Mouse (Mus musculus): ENCODE measurements at regions not wholly inside any gene's neighbourhood (a gene's known extent, or its start where the extent isn't known, plus 50 kb on each side); places are given as distances from the start of the nearest gene placed in this dataset.

GRCm38 (mm10) chr3:52605261-52605771 lies 337.2 kb downstream of the Foxo1 start:
- peaks cover 5% of the 10 kb centered on the region; the same call in 1 of the 2 replicates for H3K27me3 ChIP-seq
- H3K4me2 ChIP-seq (replicated peaks): no peak overlapping the region
- H3K27ac ChIP-seq (replicated peaks): no peak overlapping the region
- H3K4me1 ChIP-seq: peaks cover 9% of the 10 kb centered on the region
- peak; percentile 73 for ATAC-seq (ENCODE audit: low FRiP score, low read depth)
- no peak overlapping the region for H3K9ac ChIP-seq (replicated peaks)
- H3K4me3 ChIP-seq: no peak overlapping the region
- WGBS: 41% methylated on average over 6 of the region's 6 CpGs
- no peaks in the 10 kb centered on the region for H3K9me3 ChIP-seq
- H3K36me3 ChIP-seq: no peaks in the 10 kb centered on the region

GRCm38 (mm10) chr3:52603244-52603704 lies 335.1 kb downstream of the Foxo1 start:
- Histone ChIP-seq H3K36me3 (no peaks in the 10 kb centered on the region), H3K4me2 (replicated peaks) (no peak overlapping the region), H3K9me3 (no peaks in the 10 kb centered on the region), H3K4me3 (no peak overlapping the region), H3K27ac (replicated peaks) (no peak overlapping the region), H3K9ac (replicated peaks) (no peak overlapping the region), H3K27me3 (no peaks in the 10 kb centered on the region), H3K4me1 (peaks cover 9% of the 10 kb centered on the region)
- ATAC-seq (ENCODE audit: low FRiP score, low read depth): no peak
- 85% methylated on average over 7 of the region's 8 CpGs for WGBS

- Histone ChIP-seq H3K9ac (replicated peaks) (no peak overlapping the region), H3K4me3 (no peak overlapping the region), H3K36me3 (no peaks in the 10 kb centered on the region), H3K27me3 (no peaks in the 10 kb centered on the region), H3K9me3 (no peaks in the 10 kb centered on the region), H3K4me2 (replicated peaks) (no peak overlapping the region), H3K27ac (replicated peaks) (no peak overlapping the region), H3K4me1 (peaks cover 9% of the 10 kb centered on the region)
- 93% methylated on average over 21 of the region's 21 CpGs for WGBS
- no peak for ATAC-seq (ENCODE audit: low FRiP score, low read depth)
Observed at GRCm38 (mm10) chr3:52601011-52601745, 333.0 kb downstream of the Foxo1 start.

- H3K4me2 ChIP-seq (replicated peaks): no peak overlapping the region
- ATAC-seq (ENCODE audit: low FRiP score, low read depth): no peak
- peaks cover 8% of the 10 kb centered on the region for H3K4me1 ChIP-seq
- no peak overlapping the region for H3K9ac ChIP-seq (replicated peaks)
- H3K27me3 ChIP-seq: no peaks in the 10 kb centered on the region
- no peaks in the 10 kb centered on the region for H3K9me3 ChIP-seq
- no peaks in the 10 kb centered on the region for H3K36me3 ChIP-seq
- H3K27ac ChIP-seq (replicated peaks): no peak overlapping the region
- no peak overlapping the region for H3K4me3 ChIP-seq
- WGBS: 89% methylated on average over 13 of the region's 13 CpGs
Observed at GRCm38 (mm10) chr3:52600581-52600980, 332.4 kb downstream of the Foxo1 start.

GRCm38 (mm10) chr3:52600146-52600545 lies 332.0 kb downstream of the Foxo1 start:
- Histone ChIP-seq H3K27ac (replicated peaks) (no peak overlapping the region), H3K36me3 (no peaks in the 10 kb centered on the region), H3K27me3 (no peaks in the 10 kb centered on the region), H3K9ac (replicated peaks) (no peak overlapping the region), H3K4me1 (peaks cover 3% of the 10 kb centered on the region; the same call in 1 of the 2 replicates), H3K4me3 (no peak overlapping the region), H3K9me3 (no peaks in the 10 kb centered on the region), H3K4me2 (replicated peaks) (no peak overlapping the region)
- WGBS: 91% methylated on average over 4 of the region's 4 CpGs
- no peak for ATAC-seq (ENCODE audit: low FRiP score, low read depth)

- no peaks in the 10 kb centered on the region for H3K4me1 ChIP-seq
Observed at GRCm38 (mm10) chr3:52586418-52586817, 318.3 kb downstream of the Foxo1 start.

GRCm38 (mm10) chr3:52579917-52580316 lies 311.8 kb downstream of the Foxo1 start:
- ATAC-seq (ENCODE audit: low FRiP score, low read depth): no peak
- no peaks in the 10 kb centered on the region; the same call in 1 of the 2 replicates for H3K4me1 ChIP-seq
- no peaks in the 10 kb centered on the region for H3K9me3 ChIP-seq
- no peaks in the 10 kb centered on the region for H3K36me3 ChIP-seq
- H3K9ac ChIP-seq (replicated peaks): no peak overlapping the region
- no peaks in the 10 kb centered on the region for H3K27me3 ChIP-seq
- no peak overlapping the region for H3K4me3 ChIP-seq
- 80% methylated on average over 3 of the region's 3 CpGs for WGBS
- H3K4me2 ChIP-seq (replicated peaks): no peak overlapping the region
- no peak overlapping the region for H3K27ac ChIP-seq (replicated peaks)

More at GRCm38 (mm10) chr3:52586418-52586817, 318.3 kb downstream of the Foxo1 start:
- Histone ChIP-seq H3K9ac (replicated peaks) (no peak overlapping the region), H3K4me3 (no peak overlapping the region), H3K27ac (replicated peaks) (no peak overlapping the region), H3K36me3 (no peaks in the 10 kb centered on the region), H3K4me2 (replicated peaks) (no peak overlapping the region), H3K27me3 (no peaks in the 10 kb centered on the region), H3K9me3 (no peaks in the 10 kb centered on the region)
- no peak for ATAC-seq (ENCODE audit: low FRiP score, low read depth)
- 89% methylated on average over 4 of the region's 4 CpGs for WGBS

- Histone ChIP-seq H3K36me3 (no peaks in the 10 kb centered on the region), H3K27ac (replicated peaks) (no peak overlapping the region), H3K4me2 (replicated peaks) (no peak overlapping the region), H3K27me3 (no peaks in the 10 kb centered on the region), H3K4me1 (no peaks in the 10 kb centered on the region; the same call in 1 of the 2 replicates), H3K4me3 (no peak overlapping the region), H3K9me3 (no peaks in the 10 kb centered on the region), H3K9ac (replicated peaks) (no peak overlapping the region)
- ATAC-seq (ENCODE audit: low FRiP score, low read depth): no peak
- WGBS: 92% methylated on average over 3 of the region's 3 CpGs
Observed at GRCm38 (mm10) chr3:52579096-52579495, 311.0 kb downstream of the Foxo1 start.

GRCm38 (mm10) chr3:52576703-52577244 lies 308.6 kb downstream of the Foxo1 start:
- Histone ChIP-seq H3K4me1 (no peaks in the 10 kb centered on the region; the same call in 1 of the 2 replicates), H3K9me3 (no peaks in the 10 kb centered on the region), H3K4me3 (no peak overlapping the region), H3K27ac (replicated peaks) (no peak overlapping the region), H3K4me2 (replicated peaks) (no peak overlapping the region), H3K36me3 (no peaks in the 10 kb centered on the region), H3K27me3 (no peaks in the 10 kb centered on the region), H3K9ac (replicated peaks) (no peak overlapping the region)
- WGBS: 71% methylated on average over 6 of the region's 6 CpGs
- no peak for ATAC-seq (ENCODE audit: low FRiP score, low read depth)

GRCm38 (mm10) chr3:52575237-52575798 lies 307.2 kb downstream of the Foxo1 start:
- Histone ChIP-seq H3K9me3 (no peaks in the 10 kb centered on the region), H3K36me3 (no peaks in the 10 kb centered on the region), H3K4me1 (no peaks in the 10 kb centered on the region; the same call in 1 of the 2 replicates), H3K4me3 (no peak overlapping the region), H3K27me3 (no peaks in the 10 kb centered on the region), H3K27ac (replicated peaks) (no peak overlapping the region), H3K9ac (replicated peaks) (no peak overlapping the region), H3K4me2 (replicated peaks) (no peak overlapping the region)
- 77% methylated on average over 8 of the region's 8 CpGs for WGBS
- no peak for ATAC-seq (ENCODE audit: low FRiP score, low read depth)

- 88% methylated on average over 6 of the region's 6 CpGs for WGBS
- no peak for ATAC-seq (ENCODE audit: low FRiP score, low read depth)
- no peaks in the 10 kb centered on the region; the same call in 1 of the 2 replicates for H3K4me1 ChIP-seq
Observed at GRCm38 (mm10) chr3:52574341-52574740, 306.2 kb downstream of the Foxo1 start.

GRCm38 (mm10) chr3:52573806-52574205 lies 305.7 kb downstream of the Foxo1 start:
- no peaks in the 10 kb centered on the region for H3K27me3 ChIP-seq
- WGBS: 93% methylated on average over 6 of the region's 6 CpGs
- H3K36me3 ChIP-seq: no peaks in the 10 kb centered on the region
- no peak overlapping the region for H3K9ac ChIP-seq (replicated peaks)
- no peak overlapping the region for H3K4me3 ChIP-seq
- no peak overlapping the region for H3K4me2 ChIP-seq (replicated peaks)
- H3K4me1 ChIP-seq: peaks cover 3% of the 10 kb centered on the region; the same call in 1 of the 2 replicates
- no peaks in the 10 kb centered on the region for H3K9me3 ChIP-seq
- no peak for ATAC-seq (ENCODE audit: low FRiP score, low read depth)
- H3K27ac ChIP-seq (replicated peaks): no peak overlapping the region

More at GRCm38 (mm10) chr3:52574341-52574740, 306.2 kb downstream of the Foxo1 start:
- no peaks in the 10 kb centered on the region for H3K27me3 ChIP-seq
- H3K27ac ChIP-seq (replicated peaks): no peak overlapping the region
- no peak overlapping the region for H3K9ac ChIP-seq (replicated peaks)
- H3K4me2 ChIP-seq (replicated peaks): no peak overlapping the region
- no peaks in the 10 kb centered on the region for H3K36me3 ChIP-seq
- no peak overlapping the region for H3K4me3 ChIP-seq
- H3K9me3 ChIP-seq: no peaks in the 10 kb centered on the region
